Mouse (Mus musculus) CH12.LX (cell line): ENCODE data around the gene Gm10229. TPM values are rescaled to one million over a fixed set of nuclear protein-coding genes. Genes with fewer than 3 reads are reported as not detected.
A peak's percentile ranks its signal among the peaks of the same experiment; 100 is the strongest.
"Not testable (repeated sequence)": the region's sequence is repeated elsewhere in the genome, so short reads cannot be mapped to it uniquely, and the experiment has no call there.

Experiments
- DNase-seq: peaks from one replicate; pipeline ENCODE4 v3.0.0-alpha.2; 2013; ENCODE audit errors: extremely low read depth
- H3K27ac ChIP-seq: 2 replicates; pipeline ENCODE4 v1.5.1; 2012; ENCODE audit warnings: low read depth, mild to moderate bottlenecking, control low read depth, moderate library complexity; ENCODE audit not compliant: insufficient read depth
- H3K27me3 ChIP-seq: replicated peaks from 2 replicates; pipeline ENCODE3; 2012; ENCODE audit warnings: inconsistent platforms
- H3K36me3 ChIP-seq, 2 experiments: replicated peaks in 1 of 2; 2 replicates each; pipeline versions ENCODE3 to v1.6.1; 2012; ENCODE audit warnings: inconsistent platforms in 1 of 2, low read length in 1 of 2, mild to moderate bottlenecking in 1 of 2, mixed read lengths in 1 of 2, moderate library complexity in 1 of 2; ENCODE audit not compliant: control insufficient read depth in 1 of 2, insufficient read depth in 1 of 2
- H3K4me1 ChIP-seq, 2 experiments: 2 replicates each; pipeline ENCODE4 v1.6.1; 2012; ENCODE audit warnings: inconsistent platforms in 1 of 2, moderate library complexity in 1 of 2; ENCODE audit not compliant: insufficient read depth in 2 of 2, control insufficient read depth in 1 of 2
- H3K4me2 ChIP-seq: 2 replicates; pipeline ENCODE4 v1.6.1; 2012; ENCODE audit warnings: low read depth, mild to moderate bottlenecking, control low read depth; ENCODE audit not compliant: poor library complexity, insufficient read depth, severe bottlenecking
- H3K4me3 ChIP-seq, 3 experiments: fragments of 150-350 bp in 1 of 3; sonication (generic) in 1 of 3; replicated peaks in 1 of 3; 2 replicates each; pipeline versions ENCODE3 to v1.5.1; 2011 to 2012; ENCODE audit warnings: low read depth in 2 of 3, low read length in 2 of 3, mild to moderate bottlenecking in 2 of 3, moderate library complexity in 2 of 3, control low read depth in 1 of 3, improper control_type of control experiment in 1 of 3, inconsistent platforms in 1 of 3, mixed read lengths in 1 of 3; ENCODE audit not compliant: poor library complexity in 1 of 3
- H3K79me2 ChIP-seq: replicated peaks from 2 replicates; pipeline ENCODE4 v1.6.1; 2012; ENCODE audit warnings: mild to moderate bottlenecking, moderate library complexity; ENCODE audit not compliant: control insufficient read depth, poor library complexity, insufficient read depth, severe bottlenecking; ENCODE audit errors: extremely low read depth
- H3K9ac ChIP-seq: 2 replicates; pipeline ENCODE4 v1.6.1; 2012; ENCODE audit warnings: low read depth, mild to moderate bottlenecking, control low read depth, moderate library complexity; ENCODE audit not compliant: insufficient read depth
- H3K9me3 ChIP-seq: replicated peaks from 2 replicates; pipeline ENCODE3; 2012; ENCODE audit warnings: low read length, inconsistent platforms, mixed read lengths
- CHD2 ChIP-seq: IDR thresholded peaks from 2 replicates; pipeline ENCODE4 v1.6.1; 2011; ENCODE audit warnings: low read length, improper control_type of control experiment
- CTCF ChIP-seq, 2 experiments: IDR thresholded peaks in 1 of 2; conservative IDR thresholded peaks in 1 of 2; 2 replicates each; pipeline ENCODE4 v1.5.1; 2011 to 2012; ENCODE audit warnings: low read depth in 2 of 2, low read length in 2 of 2, improper control_type of control experiment in 1 of 2, inconsistent platforms in 1 of 2, mild to moderate bottlenecking in 1 of 2, moderate library complexity in 1 of 2
- ELF1 ChIP-seq: IDR thresholded peaks from 2 replicates; pipeline ENCODE4 v1.6.1; 2014; ENCODE audit warnings: low read depth, mild to moderate bottlenecking, inconsistent platforms, low read length, improper control_type of control experiment
- EP300 ChIP-seq: IDR thresholded peaks from 2 replicates; pipeline ENCODE4 v1.6.1; 2011; ENCODE audit warnings: low read length, improper control_type of control experiment
- GABPA ChIP-seq: IDR thresholded peaks from 2 replicates; pipeline ENCODE4 v1.6.1; 2012; ENCODE audit warnings: low read depth, low read length, improper control_type of control experiment, inconsistent platforms; ENCODE audit not compliant: insufficient replicate concordance
- IRF4 ChIP-seq: IDR thresholded peaks from 2 replicates; pipeline ENCODE4 v1.6.1; 2014; ENCODE audit warnings: low read depth, mild to moderate bottlenecking, inconsistent platforms, low read length, improper control_type of control experiment
- JUND ChIP-seq: conservative IDR thresholded peaks from 2 replicates; pipeline ENCODE4 v1.6.1; 2011; ENCODE audit warnings: low read depth, low read length, improper control_type of control experiment
- MAFK ChIP-seq: IDR thresholded peaks from 2 replicates; pipeline ENCODE4 v1.6.1; 2011; ENCODE audit warnings: low read length, improper control_type of control experiment; ENCODE audit not compliant: insufficient replicate concordance
- MAX ChIP-seq: IDR thresholded peaks from 2 replicates; pipeline ENCODE4 v1.6.1; 2011; ENCODE audit warnings: low read length, improper control_type of control experiment
- MAZ ChIP-seq: IDR thresholded peaks from 2 replicates; pipeline ENCODE4 v1.6.1; 2012; ENCODE audit warnings: low read depth, mild to moderate bottlenecking, inconsistent platforms, low read length, improper control_type of control experiment, moderate library complexity
- NELFE ChIP-seq: IDR thresholded peaks from 2 replicates; pipeline ENCODE4 v1.6.1; 2011; ENCODE audit warnings: low read depth, low read length, improper control_type of control experiment
- NRF1 ChIP-seq: IDR thresholded peaks from 2 replicates; pipeline ENCODE4 v1.6.1; 2014; ENCODE audit warnings: low read depth, mild to moderate bottlenecking, inconsistent platforms, low read length, improper control_type of control experiment, moderate library complexity
- PAX5 ChIP-seq: IDR thresholded peaks from 2 replicates; pipeline ENCODE4 v1.6.1; 2012; ENCODE audit warnings: low read length, inconsistent platforms, mixed read lengths
- POLR2A ChIP-seq: IDR thresholded peaks from 2 replicates; pipeline ENCODE4 v1.6.1; 2011; ENCODE audit warnings: low read depth, mild to moderate bottlenecking, improper control_type of control experiment, low read length
- SMC3 ChIP-seq: IDR thresholded peaks from 2 replicates; pipeline ENCODE4 v1.6.1; 2011; ENCODE audit warnings: low read depth, low read length, improper control_type of control experiment
- ZC3H11A ChIP-seq: IDR thresholded peaks from 2 replicates; pipeline ENCODE4 v1.6.1; 2012; ENCODE audit warnings: low read depth, mild to moderate bottlenecking, inconsistent platforms, low read length, improper control_type of control experiment
- ZKSCAN1 ChIP-seq: IDR thresholded peaks from 2 replicates; pipeline ENCODE4 v1.6.1; 2012; ENCODE audit warnings: low read depth, inconsistent platforms, low read length, improper control_type of control experiment, borderline replicate concordance
- ZNF384 ChIP-seq: IDR thresholded peaks from 2 replicates; pipeline ENCODE4 v1.6.1; 2012; ENCODE audit warnings: low read depth, low read length, improper control_type of control experiment, inconsistent platforms
- dilution Hi-C: fragments of 300-500 bp; cut with MboI; formaldehyde crosslinking; loops from 2 replicates; pipeline ENCODE4 v1.14.3; 2020; ENCODE audit warnings: low sequenced_read_pairs; ENCODE audit not compliant: extremely low pct_unique_long_range_greater_than_20kb, extremely low pct_ligation_motif_present
- in situ Hi-C: fragments of 300-500 bp; cut with MboI; formaldehyde crosslinking; loops from 3 replicates; pipeline ENCODE4 v1.14.3; 2019; ENCODE audit warnings: low sequenced_read_pairs, low pct_ligation_motif_present, low pct_unique_long_range_greater_than_20kb, mixed read lengths
- polyA plus RNA-seq: library from polyadenylated mRNA; unstranded; fragments of >175 nt; gene quantifications from 2 replicates; pipeline ENCODE4 v1.2.1, GENCODE M21; 2012; ENCODE audit warnings: low read depth; ENCODE audit not compliant: insufficient read length
- total RNA-seq, 2 experiments: library from RNA; depleted of rRNA; stranded (reverse); fragments of 300-350 nt in 1 of 2; fragments of >200 nt in 1 of 2; gene quantifications; 2 replicates each; pipeline ENCODE4 v1.2.3; 2012 to 2014

Gene Gm10229
- total RNA-seq (2012; rRNA removed), result not detected in 2 replicates
- not detected in 2 replicates for total RNA-seq (2014; rRNA removed)
- not detected in 2 replicates for polyA plus RNA-seq

GRCm38 (mm10) chr16:89014984-89015383, at the start of gene Gm10229:
Gene Gm10229, plus strand, starts transcription at chr16:89015284.
- DNase-seq, dilution Hi-C loops, H3K4me1 ChIP-seq, H3K79me2 ChIP-seq, H3K27me3 ChIP-seq, H3K27ac ChIP-seq, H3K36me3 ChIP-seq, in situ Hi-C loops, H3K4me3 ChIP-seq, H3K4me2 ChIP-seq, H3K9ac ChIP-seq: not testable (repeated sequence)
- peaks cover 50% of the 10 kb centered on the region for H3K9me3 ChIP-seq

- H3K27ac ChIP-seq, result no peak within 1 kb of the TSS
- no peaks in the 10 kb centered on the region for H3K36me3 ChIP-seq
- H3K4me1 ChIP-seq, result no peaks in the 10 kb centered on the region
- in situ Hi-C loops, result no loop called here
- TF ChIP-seq MAZ, result no peak
- TF ChIP-seq ZKSCAN1, result no peak
- no peak for TF ChIP-seq SMC3
- no peak for TF ChIP-seq ZC3H11A
- no peak for TF ChIP-seq JUND
- no peak for TF ChIP-seq EP300
- no peak for TF ChIP-seq NELFE
- TF ChIP-seq ELF1, result no peak
- TF ChIP-seq ZNF384, result no peak
- no peak for TF ChIP-seq POLR2A
- no peak for TF ChIP-seq IRF4
- TF ChIP-seq MAX, result no peak
- no peak for TF ChIP-seq CHD2
- TF ChIP-seq, all 38 proteins: peak for 0
- Histone ChIP-seq H3K9me3 (peaks cover 53% of the 10 kb centered on the region), H3K79me2 (no peaks in the 10 kb centered on the region), H3K27me3 (no peaks in the 10 kb centered on the region), H3K4me3 (no peak within 1 kb of the TSS), H3K4me2 (no peak within 1 kb of the TSS), H3K9ac (no peak within 1 kb of the TSS)
- DNase-seq, result no peak
- dilution Hi-C loops, result no loop called here
These were observed 4.4 kb upstream of the Gm10229 start, which contains the start of gene Krtap22-2 for GRCm38 (mm10) chr16:89010659-89011058. Gene Krtap22-2, minus strand, starts transcription at chr16:89010759.

GRCm38 (mm10) chr16:89013973-89014372, 1.1 kb upstream of the Gm10229 start:
- Histone ChIP-seq H3K4me1 (no peaks in the 10 kb centered on the region), H3K79me2 (no peaks in the 10 kb centered on the region), H3K27me3 (no peaks in the 10 kb centered on the region), H3K9me3 (peaks cover 49% of the 10 kb centered on the region), H3K36me3 (no peaks in the 10 kb centered on the region), H3K4me2 (no peak overlapping the region), H3K4me3 (no peak overlapping the region), H3K9ac (no peak overlapping the region), H3K27ac (no peak overlapping the region)
- dilution Hi-C loops (no loop called here), in situ Hi-C loops (no loop called here)
- TF ChIP-seq MAFK (peak; percentile 67; the same call in 1 of the 2 replicates), GABPA (no peak), CTCF (conservative IDR thresholded peaks at IDR 0.05 in 1 of 2, IDR thresholded peaks at IDR 0.05 in 1 of 2; ENCODE audit: low read depth in 2 of 2, low read length in 2 of 2) (no peak), NRF1 (no peak), PAX5 (no peak)
- no peak for DNase-seq

GRCm38 (mm10) chr16:89031399-89031798, 16.3 kb downstream of the Gm10229 start, which contains the start of gene Krtap6-1:
Gene Krtap6-1, plus strand, starts transcription at chr16:89031699.
- peaks cover 42% of the 10 kb centered on the region for H3K9me3 ChIP-seq
- H3K27me3 ChIP-seq, in situ Hi-C loops, H3K27ac ChIP-seq, dilution Hi-C loops, H3K4me2 ChIP-seq, DNase-seq, H3K36me3 ChIP-seq, H3K4me1 ChIP-seq, H3K79me2 ChIP-seq, H3K4me3 ChIP-seq, H3K9ac ChIP-seq: not testable (repeated sequence)
